Mouse (Mus musculus): ENCODE data around the gene Tas1r1.

The Tas1r1 gene

GRCm38 (mm10) chr4:152010707-152011134 lies 27.6 kb downstream of the Tas1r1 start:
- DNase-seq (ENCODE audit: extremely low spot score, low read depth, low spot score), result no peak

- DNase-seq (ENCODE audit: extremely low spot score, low read depth, low spot score), result no peak
Measured at GRCm38 (mm10) chr4:152010091-152010706, 28.2 kb downstream of the Tas1r1 start.

- no peak for DNase-seq (ENCODE audit: extremely low spot score, low read depth, low spot score)
Measured at GRCm38 (mm10) chr4:152009076-152010051, 29.0 kb downstream of the Tas1r1 start.

GRCm38 (mm10) chr4:152008622-152009075 lies 29.7 kb downstream of the Tas1r1 start, which contains the start of gene Klhl21:
Klhl21 (plus strand) TSS chr4:152008803.
- DNase-seq (ENCODE audit: extremely low spot score, low read depth, low spot score), result no peak

- no peak for DNase-seq (ENCODE audit: extremely low spot score, low read depth, low spot score)
Measured at GRCm38 (mm10) chr4:152008148-152008500, 30.2 kb downstream of the Tas1r1 start.

- DNase-seq (ENCODE audit: extremely low spot score, low read depth, low spot score), result no peak
Measured at GRCm38 (mm10) chr4:152007481-152008147, 30.8 kb downstream of the Tas1r1 start.

GRCm38 (mm10) chr4:152006812-152007211 lies 31.6 kb downstream of the Tas1r1 start:
- no peak for DNase-seq (ENCODE audit: extremely low spot score, low read depth, low spot score)

GRCm38 (mm10) chr4:152006137-152006536 lies 32.2 kb downstream of the Tas1r1 start:
- no peak for DNase-seq (ENCODE audit: extremely low spot score, low read depth, low spot score)

GRCm38 (mm10) chr4:152002063-152002462 lies 36.3 kb downstream of the Tas1r1 start:
- DNase-seq (ENCODE audit: extremely low spot score, low read depth, low spot score), result no peak

GRCm38 (mm10) chr4:152001335-152001734 lies 37.0 kb downstream of the Tas1r1 start:
- no peak for DNase-seq (ENCODE audit: extremely low spot score, low read depth, low spot score)

GRCm38 (mm10) chr4:152000906-152001305 lies 37.5 kb downstream of the Tas1r1 start:
- no peak for DNase-seq (ENCODE audit: extremely low spot score, low read depth, low spot score)

- DNase-seq (ENCODE audit: extremely low spot score, low read depth, low spot score), result no peak
Measured at GRCm38 (mm10) chr4:151999481-151999880, 38.9 kb downstream of the Tas1r1 start.

- DNase-seq (ENCODE audit: extremely low spot score, low read depth, low spot score), result no peak
Measured at GRCm38 (mm10) chr4:151997701-151998100, 40.7 kb downstream of the Tas1r1 start.

- DNase-seq (ENCODE audit: extremely low spot score, low read depth, low spot score), result no peak
Measured at GRCm38 (mm10) chr4:151996951-151997222, 41.5 kb downstream of the Tas1r1 start.

GRCm38 (mm10) chr4:151996173-151996950 lies 42.0 kb downstream of the Tas1r1 start, which contains the start of gene Phf13:
Phf13 (minus strand) TSS chr4:151996258.
- DNase-seq (ENCODE audit: extremely low spot score, low read depth, low spot score), result peak; percentile 94

GRCm38 (mm10) chr4:151995371-151996172 lies 42.8 kb downstream of the Tas1r1 start:
- no peak for DNase-seq (ENCODE audit: extremely low spot score, low read depth, low spot score)

- no peak for DNase-seq (ENCODE audit: extremely low spot score, low read depth, low spot score)
Measured at GRCm38 (mm10) chr4:151994228-151995171, 43.9 kb downstream of the Tas1r1 start.

- no peak for DNase-seq (ENCODE audit: extremely low spot score, low read depth, low spot score)
Measured at GRCm38 (mm10) chr4:151993035-151993434, 45.3 kb downstream of the Tas1r1 start.

GRCm38 (mm10) chr4:151992091-151992490 lies 46.3 kb downstream of the Tas1r1 start:
- no peak for DNase-seq (ENCODE audit: extremely low spot score, low read depth, low spot score)

All from hindlimb bud, embryonic 11.5 days (tissue).